Mouse (Mus musculus) urinary bladder, postnatal 36 days (tissue): ENCODE measurements around the gene Cts3.
"Not testable (repeated sequence)": the region's sequence is repeated elsewhere in the genome, so short reads cannot be mapped to it uniquely, and the experiment has no call there.

ENCODE experiments used
- DNase-seq, 2 experiments: peaks; one replicate each; pipeline ENCODE4 v3.0.0; 2022; ENCODE audit warnings: low spot score in 2 of 2, mixed read lengths in 1 of 2

Cts3 gene

GRCm38 (mm10) chr13:61570027-61570426, at the start of gene Cts3:
Gene Cts3 (minus strand): TSS chr13:61570127.
- DNase-seq: no peak

GRCm38 (mm10) chr13:61568074-61568473, 1.9 kb downstream of the Cts3 start, which contains the start of gene Gm49352:
Gene Gm49352 (minus strand): TSS chr13:61568174.
- DNase-seq: not testable (repeated sequence)

- no peak for DNase-seq
These were observed 28.3 kb downstream of the Cts3 start, which contains the start of gene Ctsm for GRCm38 (mm10) chr13:61541631-61542030. Gene Ctsm (minus strand): TSS chr13:61541839.
